Mouse (Mus musculus): ENCODE measurements around the gene Gm9112.
"Not testable (repeated sequence)": the region's sequence is repeated elsewhere in the genome, so short reads cannot be mapped to it uniquely, and the experiment has no call there.

Gene Gm9112

GRCm38 (mm10) chrX:102707535-102707934 lies at the start of gene Gm9112, which contains the start of gene Dmrtc1b:
Gm9112 (minus strand) TSS chrX:102707635.
Dmrtc1b (plus strand) TSS chrX:102707865.
- ATAC-seq (ENCODE audit: low TSS enrichment), result not testable (repeated sequence)

- not testable (repeated sequence) for ATAC-seq (ENCODE audit: low TSS enrichment)
Observed at GRCm38 (mm10) chrX:102724226-102724625, 16.8 kb upstream of the Gm9112 start.

GRCm38 (mm10) chrX:102700636-102701035 lies 6.8 kb downstream of the Gm9112 start:
- not testable (repeated sequence) for ATAC-seq (ENCODE audit: low TSS enrichment)

DNA sequence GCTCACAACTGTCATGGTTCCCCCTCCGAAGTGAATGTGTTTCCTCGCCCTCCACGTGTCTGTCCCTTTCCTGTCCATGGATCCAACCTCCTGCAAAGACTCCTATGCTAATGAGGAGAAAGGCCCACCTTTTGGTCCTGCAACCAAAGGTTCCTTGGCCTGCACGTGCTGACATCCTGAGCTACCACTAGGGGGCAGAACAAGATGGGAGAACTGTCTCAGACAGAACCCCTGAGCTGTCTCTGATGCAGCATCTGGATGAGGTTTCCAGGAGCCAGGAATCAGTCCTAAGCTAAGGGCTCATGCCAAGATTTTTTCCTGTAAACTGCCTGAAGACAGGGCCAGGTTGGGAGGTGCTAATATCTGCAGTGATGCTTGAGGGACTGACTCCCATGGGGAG lies 18.2 kb downstream of the Gm9112 start:
- peak; percentile 85 for ATAC-seq (ENCODE audit: low TSS enrichment)

DNA sequence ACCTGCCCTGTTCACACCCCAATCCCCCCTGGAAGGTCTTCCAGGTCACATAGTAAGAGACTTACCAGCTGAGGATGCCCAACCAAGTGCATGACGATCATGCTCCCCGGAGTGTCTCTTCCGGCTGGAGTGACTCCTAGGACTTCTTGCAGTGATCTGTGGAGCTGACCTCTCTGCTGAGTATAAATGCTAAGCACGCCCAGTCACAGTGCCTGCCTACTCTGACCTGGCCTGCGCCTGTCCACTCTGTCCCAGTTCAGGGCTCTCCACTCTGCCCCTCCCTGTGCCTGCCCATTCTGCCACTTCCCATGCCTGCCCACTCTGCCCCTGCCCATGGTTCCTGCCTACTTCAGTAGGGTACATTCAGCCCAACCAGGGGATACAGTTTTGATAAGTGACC lies 20.6 kb downstream of the Gm9112 start, which contains the start of gene Gm3880:
Gm3880 (minus strand) TSS at position 101 of the 400 bp plus-strand sequence.
- ATAC-seq (ENCODE audit: low TSS enrichment), result not testable (repeated sequence)

GRCm38 (mm10) chrX:102684706-102685105 lies 22.7 kb downstream of the Gm9112 start:
- ATAC-seq (ENCODE audit: low TSS enrichment), result not testable (repeated sequence)

- ATAC-seq (ENCODE audit: low TSS enrichment), result no peak
Observed at GRCm38 (mm10) chrX:102666641-102667040, 40.8 kb downstream of the Gm9112 start.

DNA sequence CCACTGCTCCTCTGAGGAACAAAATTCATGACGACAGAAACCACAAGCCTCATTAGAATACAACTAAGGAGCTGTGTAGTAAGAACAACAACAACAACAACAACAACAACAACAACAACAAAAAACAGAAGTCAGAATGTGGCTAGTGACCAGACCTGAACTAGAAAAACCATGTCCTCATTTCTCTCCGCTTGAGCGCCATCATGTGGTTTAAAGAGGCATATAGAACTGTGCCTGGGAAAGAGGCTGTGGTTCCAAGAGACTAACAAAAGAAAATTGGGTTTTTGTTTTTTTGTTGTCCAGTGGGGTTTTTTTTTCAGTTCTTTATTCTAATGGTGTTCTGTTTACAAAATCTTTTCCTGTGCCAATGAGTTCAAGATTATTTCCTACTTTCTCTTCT lies 46.7 kb downstream of the Gm9112 start:
- 0 out of 2 replicates have a peak, but pooled peaks have one; percentile 62 for ATAC-seq (ENCODE audit: low TSS enrichment)

Data from frontal cortex, adult (tissue).